Mouse (Mus musculus) heart, adult 9 months (tissue): ENCODE results near the gene Man1c1.
A peak's percentile ranks its signal among the peaks of the same experiment; 100 is the strongest.

Source experiments
- DNase-seq, 2 experiments: peaks; one replicate each; pipeline ENCODE4 v3.0.0; 2022; ENCODE audit warnings: low spot score in 2 of 2

Gene Man1c1

DNA sequence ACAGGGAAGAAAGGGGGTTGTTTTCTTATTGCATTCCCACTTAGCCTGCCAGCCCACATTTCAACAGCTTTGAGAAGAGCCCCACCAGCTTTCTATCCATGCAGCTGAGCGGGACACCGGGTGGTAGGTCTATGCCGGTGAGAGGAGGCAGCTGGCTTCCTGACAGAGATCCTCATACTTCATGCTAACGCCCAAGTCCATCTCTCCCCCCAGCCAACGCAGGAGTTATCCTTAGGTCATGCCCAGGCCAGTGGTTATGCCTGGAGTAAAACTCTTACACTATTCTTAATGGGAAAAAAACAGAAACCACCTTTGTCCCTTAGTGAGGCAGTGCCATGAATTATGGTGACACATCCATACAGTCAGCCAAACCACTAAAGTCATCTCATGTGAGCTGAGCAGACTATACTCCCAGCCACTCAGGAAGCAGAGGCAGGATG, 66.0 kb downstream of the Man1c1 start:
- DNase-seq, result peak; percentile 39 to 49

- no peak for DNase-seq
Measured at GRCm38 (mm10) chr4:134636406-134636805, 67.7 kb downstream of the Man1c1 start.

DNA sequence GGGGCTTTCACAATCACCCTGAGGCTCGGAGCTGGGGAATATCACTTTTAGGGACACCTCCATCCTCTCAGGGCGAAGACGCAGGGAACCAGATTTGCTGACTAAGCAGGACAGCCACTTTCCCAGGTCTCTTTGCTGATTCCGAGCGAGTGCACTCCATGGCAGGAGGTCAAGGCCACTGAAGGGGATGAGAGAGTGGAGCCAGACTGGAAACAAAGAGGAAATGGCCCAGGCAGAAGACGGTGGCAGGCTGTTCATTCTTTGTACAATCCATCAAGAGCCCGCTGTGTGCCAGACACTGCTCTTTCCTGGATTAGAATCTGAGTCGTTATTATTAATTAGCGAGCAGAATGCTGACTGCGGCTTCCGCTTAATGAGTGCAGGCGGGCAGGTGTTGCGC, 70.1 kb downstream of the Man1c1 start:
- no peak for DNase-seq

- DNase-seq, result peak; percentile 91 to 92
Measured at GRCm38 (mm10) chr4:134632131-134632711, 71.9 kb downstream of the Man1c1 start.

DNA sequence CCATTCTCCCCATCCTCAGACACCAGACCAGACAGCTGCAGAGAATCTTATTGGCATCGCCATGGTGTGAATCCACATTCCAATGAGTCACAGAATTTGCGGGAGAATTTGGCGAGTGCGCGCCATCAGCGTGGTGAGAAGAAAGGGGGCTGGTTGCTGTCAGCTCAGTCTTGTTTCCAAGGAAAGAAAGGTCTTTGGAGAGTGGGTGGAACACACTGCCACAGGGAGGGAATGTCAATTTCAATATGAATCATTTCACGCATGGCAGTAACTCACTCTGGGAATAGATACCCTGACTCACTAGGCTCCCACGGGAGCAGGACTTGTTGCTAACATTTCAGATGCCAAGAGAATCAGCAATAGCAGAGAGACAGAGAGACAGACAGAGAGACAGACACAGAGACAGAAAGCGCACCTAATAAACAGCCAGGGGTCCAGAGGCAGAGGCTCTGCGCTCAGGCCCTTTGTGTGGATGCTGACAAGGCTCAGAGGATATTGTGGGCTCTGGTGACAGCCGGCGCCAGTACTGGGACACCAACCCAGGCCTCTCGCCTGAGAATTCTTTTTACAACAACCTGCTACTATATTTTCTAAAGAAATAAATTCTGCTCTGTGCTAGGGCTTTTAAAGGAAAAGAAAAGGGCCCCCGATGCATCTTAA, 72.5 kb downstream of the Man1c1 start:
- peak; percentile 53 to 74 for DNase-seq

- DNase-seq, result peak; percentile 52 to 63
Measured at GRCm38 (mm10) chr4:134628575-134629384, 75.3 kb downstream of the Man1c1 start.

- DNase-seq, result peak; percentile 83 to 84
Measured at GRCm38 (mm10) chr4:134628058-134628457, 76.0 kb downstream of the Man1c1 start.

GRCm38 (mm10) chr4:134626883-134627282, 77.2 kb downstream of the Man1c1 start:
- no peak for DNase-seq

GRCm38 (mm10) chr4:134626350-134626749, 77.7 kb downstream of the Man1c1 start:
- DNase-seq, result no peak

DNA sequence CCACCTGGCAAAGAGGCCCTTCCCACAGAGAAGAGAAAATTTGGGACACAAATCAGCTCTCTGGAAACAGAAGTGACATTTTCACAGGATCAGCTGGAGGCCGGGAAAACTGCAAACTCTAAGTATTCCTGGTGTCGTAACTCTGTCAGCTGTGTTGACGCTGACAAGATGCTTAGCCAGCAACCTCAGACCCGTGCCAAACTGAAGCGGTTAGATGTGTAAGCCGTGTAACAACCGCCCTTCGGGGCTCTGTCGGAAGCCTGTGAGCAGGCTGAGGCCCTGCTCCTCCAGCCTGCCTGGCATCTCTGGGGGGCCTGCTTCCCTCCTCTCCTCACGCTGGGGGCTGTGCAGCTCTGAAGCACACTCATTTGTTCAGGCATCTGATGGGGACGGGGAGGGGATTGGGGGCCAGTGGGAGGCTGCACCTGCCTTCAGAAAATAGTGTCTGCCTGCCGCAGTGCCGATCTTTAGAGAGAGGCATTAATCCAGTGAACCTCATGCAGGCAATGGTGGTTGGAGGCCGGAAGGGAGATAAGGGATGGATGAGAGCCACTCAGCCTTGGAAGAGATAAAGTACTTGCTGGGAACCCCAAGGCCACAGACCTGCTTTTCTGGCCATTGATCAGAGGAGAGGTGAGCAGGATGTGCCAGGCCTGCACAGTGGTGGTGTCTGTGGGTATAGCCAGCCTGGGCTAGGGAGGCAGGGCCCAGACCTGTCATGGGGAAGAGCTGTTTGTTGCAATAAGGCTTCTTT, 79.8 kb downstream of the Man1c1 start:
- peak; percentile 77 to 82 for DNase-seq

GRCm38 (mm10) chr4:134621695-134622094, 82.4 kb downstream of the Man1c1 start:
- DNase-seq, result no peak

DNA sequence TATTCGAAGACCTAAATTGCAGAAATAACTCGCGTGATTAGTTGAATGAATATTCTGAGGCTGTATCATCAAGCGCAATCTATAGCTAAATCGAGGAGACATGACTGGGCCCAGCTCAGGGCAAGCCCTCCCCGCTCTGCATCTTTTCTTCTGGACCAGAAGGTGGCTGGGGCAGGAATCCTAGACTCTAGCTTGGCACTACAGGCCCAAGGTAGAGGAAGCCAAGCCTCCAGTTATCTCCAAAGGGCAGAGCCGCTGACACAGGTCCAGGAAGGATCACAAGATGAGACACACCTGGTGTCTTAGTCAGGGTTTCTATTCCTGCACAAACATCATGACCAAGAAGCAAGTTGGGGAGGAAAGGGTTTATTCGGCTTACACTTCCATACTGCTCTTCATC, 83.8 kb downstream of the Man1c1 start:
- no peak for DNase-seq

DNA sequence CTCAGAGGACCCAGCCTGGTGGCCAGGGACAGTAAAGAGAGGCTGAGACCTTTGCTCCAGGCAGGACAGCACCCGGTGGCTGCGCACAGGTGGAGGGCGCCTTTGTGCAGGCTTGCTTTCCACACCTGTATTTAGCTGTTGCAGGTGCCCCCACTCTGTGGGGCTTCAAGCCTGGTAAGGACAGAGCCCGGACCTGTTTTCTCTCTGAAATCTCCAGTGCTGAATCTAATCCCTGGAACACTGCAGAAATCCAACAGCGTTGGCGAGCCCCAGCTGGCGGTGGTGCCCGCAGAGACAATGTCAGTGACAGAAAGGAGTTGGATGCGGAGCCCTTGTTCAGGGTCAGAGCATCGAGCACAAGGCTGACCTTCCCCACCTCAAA, 84.6 kb downstream of the Man1c1 start:
- no peak for DNase-seq

DNA sequence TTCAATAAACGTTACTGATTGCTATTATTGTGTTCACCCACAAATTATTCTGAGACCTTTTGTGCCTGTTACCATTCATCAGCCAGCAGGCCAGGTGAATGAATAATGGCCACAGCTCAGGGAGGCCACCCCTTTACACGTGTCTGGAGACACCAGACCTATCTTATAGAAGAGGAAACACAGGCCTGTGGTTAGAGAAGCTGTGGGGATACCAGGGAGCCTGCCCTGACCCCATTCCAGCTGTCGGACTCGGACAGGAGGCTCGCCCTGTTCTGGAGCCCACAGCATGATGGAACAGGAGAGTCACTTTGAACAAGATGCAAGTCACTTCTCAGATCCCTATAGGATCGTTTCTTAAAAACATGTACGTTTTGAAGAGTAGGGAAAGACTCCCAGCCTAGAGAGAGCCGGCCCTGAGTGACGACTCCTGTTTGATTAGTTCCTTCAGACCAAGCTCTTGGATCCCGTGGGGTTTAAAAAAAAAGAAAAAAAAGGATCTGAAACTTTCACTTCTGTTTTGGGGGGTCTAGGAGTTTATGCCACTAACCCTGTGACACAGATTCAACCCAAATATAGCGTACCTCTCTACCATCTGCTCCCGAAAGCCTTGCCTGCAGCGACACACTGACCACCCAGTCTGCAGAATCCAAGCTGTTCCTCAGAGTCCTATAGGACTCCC, 85.1 kb downstream of the Man1c1 start:
- peak; percentile 32 to 45 for DNase-seq

GRCm38 (mm10) chr4:134617779-134618178, 86.3 kb downstream of the Man1c1 start:
- no peak for DNase-seq

- DNase-seq, result no peak
Measured at GRCm38 (mm10) chr4:134615929-134616625, 88.0 kb downstream of the Man1c1 start.

- DNase-seq, result peak; percentile 29 to 50
Measured at GRCm38 (mm10) chr4:134612070-134612667, 91.9 kb downstream of the Man1c1 start.

DNA sequence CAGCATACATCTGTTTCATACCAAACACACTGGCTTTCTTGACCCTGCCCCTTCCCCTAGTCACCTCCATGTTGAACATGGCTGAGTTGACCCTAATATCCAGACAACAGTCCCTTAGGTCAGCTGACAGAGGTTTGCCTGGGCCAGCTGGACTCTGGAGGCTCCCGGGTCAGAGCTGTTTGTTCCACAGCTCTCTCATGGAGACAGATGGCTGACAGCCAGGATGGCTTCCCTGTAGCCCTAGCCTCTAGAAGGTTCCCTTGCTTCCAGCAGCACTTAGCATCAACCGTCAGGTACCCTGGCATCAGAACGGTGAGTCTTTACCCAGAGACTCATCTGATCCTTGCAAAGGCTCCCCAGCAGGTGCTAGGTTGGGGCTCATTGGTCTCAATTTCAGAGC, 93.5 kb downstream of the Man1c1 start:
- DNase-seq, result peak; percentile 53 to 58

DNA sequence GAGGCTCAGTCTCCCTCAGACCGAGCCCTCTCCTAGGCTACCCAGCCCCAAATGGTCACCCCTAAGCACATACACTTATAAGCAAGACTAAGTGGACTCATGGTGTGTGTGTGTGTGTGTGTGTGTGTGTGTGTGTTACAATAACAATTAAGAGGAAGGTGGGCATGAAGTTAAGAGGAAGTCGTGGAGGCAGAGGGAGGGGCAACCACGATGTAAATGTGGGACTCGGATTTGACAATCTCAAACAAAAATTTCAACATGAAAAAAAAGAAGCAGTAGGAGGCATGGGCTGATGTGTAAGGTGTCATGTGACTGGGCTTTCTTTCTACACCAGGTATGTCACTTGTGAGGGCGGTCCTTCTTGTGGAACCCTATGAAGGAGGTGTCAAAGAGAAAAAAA, 96.4 kb downstream of the Man1c1 start:
- DNase-seq, result no peak

- peak; percentile 41 to 59 for DNase-seq
Measured at GRCm38 (mm10) chr4:134606054-134606453, 98.0 kb downstream of the Man1c1 start.
